Mouse (Mus musculus) left cerebral cortex, postnatal 36 days (tissue): ENCODE data around the gene Hivep3. TPM values are rescaled to one million over a fixed set of nuclear protein-coding genes. Genes with fewer than 3 reads are reported as not detected.

Experiments
- DNase-seq, 2 experiments: peaks; one replicate each; pipeline ENCODE4 v3.0.0; 2021 to 2022; ENCODE audit warnings: low spot score in 2 of 2, mixed read lengths in 1 of 2
- intact Hi-C: fragments of 180-260 bp; cut with DNase I; formaldehyde crosslinking; loops from one replicate; pipeline ENCODE4 v1.15.1; 2025
- total RNA-seq, 2 experiments: library from RNA; stranded (reverse); gene quantifications; 2 replicates each; pipeline ENCODE4 v1.2.3; 2021

Gene Hivep3
- total RNA-seq, 2 experiments from 2014 or later = 50.5 to 64.8 TPM

DNA sequence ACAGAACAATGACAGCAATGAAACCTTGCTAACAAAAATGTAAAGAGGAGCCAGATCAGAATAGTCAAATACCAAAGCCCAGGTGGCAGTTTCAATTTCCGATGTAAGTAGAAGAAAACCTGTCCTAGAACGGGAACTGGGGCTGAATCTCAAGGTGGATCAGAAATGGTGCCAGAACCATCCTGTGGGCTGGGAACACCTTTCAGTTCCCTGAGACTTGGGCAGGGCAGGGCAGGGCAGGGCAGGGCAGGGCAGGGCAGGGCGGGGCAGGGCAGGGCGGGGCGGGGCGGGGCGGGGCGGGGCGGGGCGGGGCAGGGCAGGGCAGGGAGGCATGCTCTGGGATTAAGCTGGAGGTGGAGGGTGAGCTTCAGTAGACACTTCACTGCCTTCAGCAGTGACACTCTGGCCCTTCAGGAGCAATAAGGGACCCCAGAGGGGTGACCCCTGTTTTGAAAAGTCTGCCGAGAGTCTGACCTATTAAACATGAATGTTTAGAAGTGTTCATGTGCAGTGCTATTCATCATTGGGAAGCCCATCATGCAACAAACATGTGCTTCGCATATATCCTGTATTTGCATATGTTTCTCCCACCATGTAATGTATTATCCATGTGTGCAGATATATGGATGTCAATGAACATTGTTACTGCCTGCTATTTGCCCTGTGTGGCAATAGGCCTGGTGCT, 80.1 kb downstream of the Hivep3 start:
- intact Hi-C loops = loop anchor here (5.0 to 10.0 kb wide), 4 partner anchors 141 to 291 kb away; no protein-coding TSS in a partner anchor
- no peak for DNase-seq

DNA sequence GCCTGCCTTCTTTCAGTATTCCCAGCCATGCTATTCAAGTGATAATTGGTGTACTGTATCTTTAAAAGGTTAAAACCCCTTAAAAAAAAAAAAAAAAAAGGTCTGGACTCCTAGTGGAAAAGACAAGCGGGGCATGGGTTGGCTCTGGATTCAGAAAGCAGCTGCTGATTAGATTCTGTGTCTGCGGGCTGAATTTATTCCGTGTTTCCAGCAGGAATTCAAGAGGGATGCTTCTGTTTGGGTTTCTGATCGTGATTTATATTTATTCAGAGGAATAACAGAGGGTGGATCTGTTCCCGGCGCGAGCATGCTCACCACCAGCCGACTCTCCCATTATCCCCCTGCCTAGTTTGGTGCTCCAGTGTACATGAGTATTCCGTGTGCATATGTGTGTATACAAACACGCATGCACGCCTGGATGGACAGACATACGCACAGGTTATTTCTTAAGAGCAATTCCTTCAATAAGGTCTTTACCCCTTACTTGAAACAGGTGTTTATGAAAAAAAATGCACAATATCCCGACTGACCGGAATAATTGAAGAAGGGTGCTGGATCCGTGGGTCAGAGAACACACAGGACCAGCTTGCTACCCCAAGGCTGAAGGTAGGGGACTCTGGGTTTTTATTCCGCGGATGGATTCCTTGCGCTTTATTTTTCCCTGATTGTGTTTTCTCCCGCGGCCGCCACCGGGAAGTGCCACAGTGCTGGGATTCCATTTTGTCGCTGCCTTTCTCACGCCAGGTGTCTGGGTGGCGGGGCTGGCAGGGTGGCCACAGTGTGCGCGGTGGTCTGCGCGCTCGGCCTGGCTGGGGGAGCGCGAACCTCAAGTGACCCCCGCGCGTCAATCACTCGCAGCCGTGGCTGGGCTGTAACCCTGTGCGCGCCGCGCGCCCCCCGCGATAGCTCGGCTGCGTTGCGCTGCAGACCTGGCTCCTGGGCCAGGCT, 80.9 kb downstream of the Hivep3 start:
- peak; percentile 53 to 55 for DNase-seq
- intact Hi-C loops = loop anchor here (5.0 to 10.0 kb wide), 5 partner anchors 48 to 290 kb away; no protein-coding TSS in a partner anchor

DNA sequence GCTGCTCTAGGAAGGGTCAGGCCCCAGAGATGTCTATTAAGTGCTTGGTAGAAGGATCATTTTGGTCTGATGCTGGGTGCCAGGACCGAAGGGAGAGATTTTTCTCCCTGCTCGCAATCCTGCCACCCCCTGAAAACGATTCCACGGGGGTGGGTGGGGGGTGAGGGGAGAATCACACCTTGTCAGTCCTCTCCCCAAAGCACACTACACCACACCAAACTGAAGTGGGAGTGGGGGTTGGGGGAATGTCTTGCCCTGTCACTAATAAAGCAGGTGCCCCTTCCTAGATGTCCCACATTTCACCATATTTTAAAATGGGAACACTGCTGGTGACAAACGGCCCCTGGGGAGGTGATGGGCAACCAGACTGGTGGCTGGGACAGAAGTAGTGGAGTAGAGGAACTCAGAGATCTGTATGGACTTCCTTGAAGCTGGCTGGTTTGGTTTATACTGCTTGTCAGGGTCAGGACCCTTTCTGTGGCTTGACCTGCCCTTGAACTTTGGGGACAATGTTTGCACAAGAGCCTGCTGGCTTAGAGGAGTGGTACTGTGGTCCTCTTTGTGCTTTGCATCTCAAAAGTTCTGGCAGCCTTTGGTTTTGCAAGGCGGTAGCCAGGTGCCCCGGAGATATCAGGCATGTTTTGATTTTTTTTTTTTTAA, 81.7 kb downstream of the Hivep3 start:
- intact Hi-C loops = loop anchor here (5.0 to 10.0 kb wide), 4 partner anchors 47 to 290 kb away; no protein-coding TSS in a partner anchor
- no peak for DNase-seq

DNA sequence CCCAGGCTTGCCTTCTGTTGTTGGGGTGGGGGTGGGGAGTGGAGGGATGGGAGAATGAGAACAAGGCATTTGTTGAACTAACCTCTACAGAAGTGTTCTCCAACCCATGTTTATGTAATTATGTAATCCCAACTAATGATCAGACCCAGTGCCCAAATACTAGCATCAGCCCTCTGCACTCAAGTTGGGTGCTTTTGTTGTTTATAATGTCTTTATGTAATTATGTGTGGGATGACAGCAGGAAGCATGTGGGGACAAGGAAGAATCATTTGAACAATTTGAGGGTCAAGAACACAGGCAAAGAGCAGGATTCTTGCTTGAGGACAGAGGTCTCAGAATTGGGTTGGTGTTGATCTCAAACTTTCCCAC, 82.2 kb downstream of the Hivep3 start:
- intact Hi-C loops = loop anchor here (5.0 to 10.0 kb wide), 4 partner anchors 47 to 289 kb away; no protein-coding TSS in a partner anchor
- no peak for DNase-seq

DNA sequence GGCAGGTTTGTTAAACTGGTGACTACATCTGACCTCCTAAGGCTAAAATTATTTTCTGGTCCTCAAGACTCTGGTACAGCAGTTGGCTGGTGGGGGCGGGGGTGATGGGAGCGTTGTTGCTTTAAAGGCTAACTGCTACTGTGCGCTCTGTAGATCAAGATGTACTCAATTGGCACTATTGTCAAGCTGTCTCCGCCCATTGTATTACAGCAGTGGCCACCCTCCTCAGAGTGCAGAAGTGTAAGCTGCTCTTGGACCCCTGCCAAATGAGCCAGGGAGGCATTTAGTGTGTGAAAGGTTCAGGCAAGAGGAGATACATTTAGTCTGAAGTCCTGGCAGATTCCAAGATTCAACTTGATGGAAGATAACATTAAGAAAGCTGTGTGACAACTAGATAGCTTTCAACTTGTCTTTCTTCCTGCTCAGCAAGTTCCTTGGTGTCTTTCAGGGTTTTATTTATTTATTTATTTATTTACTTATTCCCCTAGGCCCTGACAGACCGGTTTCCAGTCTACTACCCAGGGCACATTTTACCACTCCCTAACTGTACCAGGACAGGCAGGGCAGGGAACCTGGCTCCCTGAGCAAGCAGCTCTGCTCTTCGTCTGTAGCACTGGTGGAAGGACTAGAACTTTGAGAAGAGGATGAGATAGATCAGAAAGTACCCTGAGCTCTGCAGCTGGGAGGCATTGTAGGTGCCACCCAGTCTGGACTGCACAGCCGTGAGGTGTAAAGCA, 83.2 kb downstream of the Hivep3 start:
- DNase-seq = peak in 1 of 2 experiments; percentile 27
- intact Hi-C loops = loop anchor here (5.0 to 10.0 kb wide), 4 partner anchors 46 to 288 kb away; no protein-coding TSS in a partner anchor

DNA sequence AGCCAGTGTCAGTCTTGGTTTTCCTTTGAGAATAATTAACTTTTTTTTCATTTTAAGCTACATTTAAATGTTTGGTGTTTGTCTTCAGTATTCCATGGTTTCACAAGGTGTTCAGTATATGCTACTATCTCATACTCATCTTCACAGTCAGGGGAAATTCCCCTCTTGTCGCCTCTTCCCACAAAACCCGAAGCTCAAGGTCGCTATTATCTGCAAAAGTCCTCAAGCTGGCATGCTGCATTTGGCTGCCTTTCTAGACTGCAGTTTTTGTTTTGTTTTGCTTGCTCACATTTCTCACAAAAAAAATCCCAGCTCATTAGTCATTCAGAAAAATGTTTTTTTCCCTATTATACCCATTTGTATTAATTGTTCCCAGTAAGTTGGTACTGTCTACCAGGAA, 92.4 kb downstream of the Hivep3 start:
- intact Hi-C loops = no loop called here
- DNase-seq = no peak

DNA sequence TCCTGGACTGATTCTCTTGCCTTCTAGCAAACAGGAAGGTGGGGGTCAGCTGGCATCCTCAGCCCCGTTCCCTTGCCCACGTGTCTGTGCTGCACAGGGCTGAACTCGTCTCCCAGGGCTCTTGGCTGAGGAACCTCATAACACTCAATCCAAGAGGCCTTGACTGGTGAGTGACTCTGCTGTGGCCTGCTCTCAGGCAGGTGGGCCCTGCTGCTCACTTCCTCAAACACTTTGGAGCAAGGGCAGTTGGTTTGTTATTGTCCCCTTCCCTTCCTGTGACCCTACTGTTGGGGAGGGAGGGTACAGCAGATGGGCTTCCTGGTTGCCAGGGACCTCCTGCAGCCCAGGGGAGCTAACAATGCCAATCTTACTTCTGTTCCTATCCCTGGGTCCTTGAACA, 94.8 kb downstream of the Hivep3 start:
- intact Hi-C loops = no loop called here
- no peak for DNase-seq

DNA sequence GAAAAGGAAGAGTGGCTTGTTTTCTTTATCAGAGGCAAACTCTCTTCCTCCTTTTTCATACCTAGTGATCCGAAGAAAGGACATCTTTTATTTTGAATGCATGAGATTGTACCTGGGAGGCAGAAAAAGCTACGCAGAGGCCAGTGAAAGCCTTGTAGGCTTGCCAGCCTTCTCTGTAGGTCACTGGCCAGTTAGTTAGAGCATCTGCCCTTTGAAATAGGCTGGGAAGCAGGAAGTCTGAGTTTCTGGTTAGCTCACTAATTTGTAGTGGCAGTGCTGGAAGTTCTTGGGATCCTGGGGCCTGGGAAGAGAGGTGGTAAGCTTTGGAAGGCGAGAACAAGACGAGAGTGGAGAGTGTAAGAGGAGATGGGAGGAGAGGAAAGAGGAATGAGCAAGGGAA, 95.4 kb downstream of the Hivep3 start:
- DNase-seq = no peak
- intact Hi-C loops = no loop called here

DNA sequence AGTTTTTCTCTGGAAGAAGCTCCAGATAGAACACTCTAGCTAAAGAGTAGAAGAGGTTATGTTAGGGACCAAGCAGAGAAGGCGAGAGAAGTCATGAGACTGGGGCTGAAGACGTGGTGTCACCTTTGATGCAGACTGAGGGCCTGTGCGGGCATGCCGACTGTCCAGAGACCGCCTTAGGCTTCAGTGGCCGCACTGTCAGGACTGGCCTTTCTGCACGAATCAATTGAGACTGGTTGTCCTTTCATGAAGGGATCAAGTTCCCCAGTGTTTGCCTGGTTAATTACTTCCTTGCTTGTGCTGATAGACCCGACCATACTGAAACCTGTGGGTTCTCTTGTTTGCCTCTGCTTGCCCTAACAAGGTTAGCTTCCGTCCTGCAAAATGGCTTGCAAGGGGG, 99.7 kb downstream of the Hivep3 start:
- intact Hi-C loops = no loop called here
- DNase-seq = no peak

DNA sequence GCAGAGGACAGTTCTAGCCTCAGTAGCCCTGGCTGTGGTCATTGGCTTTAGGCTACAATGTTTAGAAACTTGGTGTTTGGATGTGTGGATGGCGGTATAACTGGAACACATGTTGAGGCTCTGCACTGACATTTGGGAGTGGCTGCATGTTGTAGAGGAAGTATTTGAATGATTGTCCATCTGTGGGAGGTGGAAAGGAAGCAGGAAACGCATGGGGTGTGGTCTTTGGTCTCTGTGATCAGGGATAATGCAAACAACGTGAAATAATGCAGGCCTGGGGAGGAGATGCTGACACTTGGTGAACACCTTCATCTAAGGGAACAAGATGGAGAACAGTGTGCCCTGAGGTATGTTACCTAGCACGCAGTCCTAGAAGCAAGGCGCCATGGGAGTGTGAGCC, 100.3 kb downstream of the Hivep3 start:
- intact Hi-C loops = no loop called here
- no peak for DNase-seq

DNA sequence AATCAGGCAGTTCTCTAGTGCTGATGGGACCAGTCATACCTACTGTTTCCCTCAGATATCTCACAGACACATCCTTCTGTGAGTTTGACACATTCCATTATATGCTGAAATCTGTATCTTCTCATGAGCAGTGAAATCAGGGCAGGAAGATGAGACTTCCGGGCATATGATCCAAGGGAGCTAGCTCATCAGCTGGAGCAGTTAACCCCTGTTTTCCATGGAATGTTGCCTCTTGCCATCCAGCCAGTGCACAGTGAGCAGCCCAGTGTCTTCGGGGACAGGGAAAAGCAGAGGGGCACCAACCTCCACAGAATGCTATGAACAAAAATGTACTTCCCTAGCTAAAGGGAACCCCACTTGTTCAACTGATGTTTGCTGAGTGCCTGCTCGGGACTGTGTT, 102.6 kb downstream of the Hivep3 start:
- intact Hi-C loops = no loop called here
- no peak for DNase-seq

DNA sequence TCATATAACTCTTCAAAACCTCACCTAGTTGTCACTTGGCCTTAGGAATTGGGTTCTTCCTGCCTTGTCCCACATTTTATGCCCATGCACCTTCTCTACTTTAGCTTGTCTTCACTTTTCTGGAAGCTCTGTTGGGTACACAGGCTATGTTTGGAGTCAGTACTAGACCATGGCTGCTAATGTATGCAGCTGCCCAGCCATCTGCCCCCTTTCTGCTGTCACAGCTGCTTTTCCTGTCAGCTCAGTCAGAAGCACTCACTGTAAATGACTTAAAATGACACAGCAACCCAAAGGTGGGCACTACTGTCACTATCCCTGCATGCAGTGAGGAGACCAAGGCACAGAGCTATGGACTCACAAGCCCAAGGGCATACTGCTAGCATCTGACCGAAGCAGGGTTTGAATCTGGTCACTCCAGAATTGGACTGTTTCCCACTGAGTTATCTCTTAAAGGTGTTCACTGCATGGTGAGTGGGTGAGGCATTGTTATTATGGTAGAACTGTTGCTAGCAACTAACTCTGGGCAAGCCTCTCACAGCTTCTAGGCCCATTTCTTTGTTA, 104.0 kb downstream of the Hivep3 start:
- intact Hi-C loops = no loop called here
- DNase-seq = peak; percentile 29 to 41

DNA sequence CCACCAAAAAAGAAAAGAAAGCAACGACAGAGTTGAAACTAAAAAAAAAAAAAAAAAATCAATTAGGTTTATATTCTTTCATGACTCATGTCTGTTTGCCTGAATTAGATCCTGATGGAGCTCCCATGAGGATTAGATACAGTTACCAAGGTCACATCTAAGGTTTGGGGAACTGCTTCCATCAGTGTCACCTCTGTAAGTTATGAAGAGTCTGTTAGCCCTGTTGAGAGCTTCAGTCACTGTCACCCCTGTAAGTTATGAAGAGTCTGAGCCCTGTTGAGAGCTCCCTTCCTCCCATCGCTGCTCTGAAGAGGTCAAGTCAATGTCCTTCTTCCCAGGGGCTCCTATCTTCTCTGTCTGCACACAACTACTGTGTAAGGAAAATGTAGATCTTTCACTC, 104.7 kb downstream of the Hivep3 start:
- DNase-seq = no peak

DNA sequence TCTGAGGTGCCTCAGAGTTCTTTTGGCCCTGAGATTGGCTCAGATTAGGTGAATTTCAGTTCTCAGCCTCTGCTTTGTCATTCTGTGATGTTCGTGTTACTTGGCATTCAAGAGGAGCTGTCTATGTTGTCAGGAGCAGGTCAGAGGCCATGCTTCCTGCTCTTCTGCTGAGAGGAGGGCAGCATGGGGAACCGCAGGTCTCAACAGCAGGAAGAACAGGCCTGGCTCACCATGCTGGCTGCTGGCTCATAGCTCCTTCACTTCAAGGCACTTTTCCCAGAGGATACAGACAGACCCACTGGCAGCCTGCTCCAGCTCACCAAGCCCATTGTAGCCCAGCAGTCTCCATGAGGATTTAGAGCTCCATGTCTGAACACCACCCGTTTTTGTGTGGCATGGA, 109.7 kb downstream of the Hivep3 start:
- peak in 1 of 2 experiments; percentile 2 for DNase-seq
- intact Hi-C loops = no loop called here

More for the DNA sequence above, 104.7 kb downstream of the Hivep3 start:
- intact Hi-C loops = no loop called here

DNA sequence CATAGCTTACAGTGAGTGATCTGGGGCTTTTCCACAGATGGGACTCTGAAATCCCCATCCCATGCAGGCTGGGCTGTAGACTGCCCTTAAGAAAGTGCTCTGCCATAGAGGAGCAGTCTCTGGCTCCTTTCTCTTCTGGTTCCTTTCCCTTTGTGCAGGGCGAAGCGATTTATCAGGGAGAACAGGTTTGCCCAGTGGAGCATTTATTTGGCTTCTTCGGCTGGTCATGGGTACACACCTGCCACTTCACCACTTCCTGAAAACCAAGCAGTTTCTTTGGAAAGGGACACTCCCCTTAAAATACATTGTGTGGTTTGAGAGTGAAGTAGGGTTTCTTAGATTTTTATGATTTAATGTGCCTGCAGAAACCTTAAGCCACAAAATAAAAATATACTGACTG, 110.7 kb downstream of the Hivep3 start:
- peak in 1 of 2 experiments; percentile 0 for DNase-seq
- intact Hi-C loops = no loop called here

DNA sequence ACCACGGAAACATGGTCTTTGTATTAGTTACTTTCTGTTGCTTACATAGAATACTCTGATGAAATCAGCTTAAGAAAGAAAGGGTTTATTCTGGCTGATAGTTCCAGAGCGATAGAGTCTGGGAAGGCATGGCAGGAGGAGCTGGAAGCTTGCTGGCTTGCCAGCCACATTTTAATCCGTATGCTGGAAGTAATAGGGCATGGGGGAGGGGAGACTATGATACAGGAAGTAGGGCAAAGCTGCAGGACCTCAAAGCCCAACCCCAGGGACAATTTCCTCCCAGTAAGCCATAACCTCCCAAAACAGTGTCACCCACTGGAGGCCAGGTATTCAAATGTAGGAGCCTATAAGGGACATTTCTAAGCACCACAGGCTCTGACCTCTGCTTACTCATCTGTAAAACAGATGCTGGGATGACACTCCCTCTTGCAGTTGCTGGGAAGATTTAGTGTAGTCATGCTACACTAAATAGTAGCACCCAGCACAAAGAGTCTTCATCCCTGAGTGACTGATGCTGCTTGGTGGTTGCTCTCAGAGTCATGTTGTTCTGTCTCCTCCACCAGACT, 112.1 kb downstream of the Hivep3 start:
- no peak for DNase-seq
- intact Hi-C loops = no loop called here

DNA sequence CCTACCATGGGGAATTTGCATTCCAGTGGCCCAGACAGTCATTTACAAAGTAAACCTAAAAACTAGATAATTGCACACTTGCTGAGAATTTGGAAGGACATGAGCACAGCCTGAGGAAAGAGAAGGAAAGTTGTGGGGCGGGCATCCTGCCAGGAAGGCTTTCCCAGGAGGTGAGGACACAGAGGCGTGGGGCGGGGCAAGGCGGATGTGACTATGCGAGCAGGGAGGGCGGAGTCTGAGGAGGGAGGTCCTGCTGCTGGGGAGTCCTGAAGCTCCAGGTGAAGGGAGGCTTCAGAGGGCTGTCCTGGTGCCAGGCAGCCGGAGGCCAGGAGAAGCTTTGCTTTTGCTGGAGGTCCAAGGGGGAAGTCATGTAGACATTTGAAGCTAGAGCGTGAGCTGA, 118.9 kb downstream of the Hivep3 start:
- no peak for DNase-seq
- intact Hi-C loops = no loop called here

DNA sequence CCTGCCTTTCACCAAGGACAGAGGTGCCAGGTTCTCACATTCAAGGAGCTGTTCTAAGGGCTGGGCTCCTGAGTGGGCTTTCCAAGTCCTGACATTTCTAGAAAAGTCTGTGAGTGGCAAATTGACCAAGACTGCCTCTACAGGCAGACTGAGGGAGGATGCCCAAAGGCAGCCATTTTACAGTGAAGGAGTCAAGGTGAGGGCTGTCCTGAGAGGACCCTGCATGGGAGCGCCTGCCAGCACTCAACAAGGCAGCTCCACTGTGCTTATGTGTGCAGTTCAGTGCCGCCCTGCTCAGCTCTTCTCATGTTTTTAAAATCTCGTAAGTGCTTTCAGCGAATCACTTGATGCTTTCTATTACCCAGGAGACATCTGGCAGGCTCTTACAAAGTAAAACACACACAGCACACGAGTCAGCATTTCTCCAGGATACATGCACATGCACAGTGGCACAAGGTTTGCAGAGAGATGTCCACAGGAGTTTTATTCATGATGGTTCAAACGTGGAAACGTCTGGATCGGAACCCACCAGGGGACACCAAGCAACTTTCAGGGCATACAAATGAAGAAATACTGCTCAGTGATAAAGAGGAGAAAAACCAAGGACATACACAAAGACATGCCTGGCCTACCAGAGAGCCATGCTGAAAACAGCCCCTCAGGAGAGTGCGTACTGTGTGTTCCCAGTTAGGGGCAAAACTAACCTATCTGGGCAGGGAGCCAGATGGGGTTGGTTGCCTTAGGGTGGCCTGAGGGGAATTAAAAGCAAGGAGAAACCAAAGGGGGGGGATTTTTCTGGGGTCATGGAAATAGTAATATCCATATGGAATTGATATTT, 120.9 kb downstream of the Hivep3 start:
- no peak for DNase-seq
- intact Hi-C loops = no loop called here
